In genomic region chr8:90936840-90937239, GRCm38 (mm10) we compare ENCODE assay signal across 8 mouse cellular contexts.
DNase-seq lines count a peak whose midpoint lies in the region; ATAC-seq and TF ChIP-seq lines count a peak whose summit lies in the region.

No protein-coding gene starts in this region.

- 0 out of 2 replicates have a peak, but pooled peaks cover 3% of the 10 kb centered on the region for H3K4me1 ChIP-seq in limb, embryonic 14.5 days (ENCODE audit: control insufficient read depth, insufficient read depth, low read length)
- H3K4me1 ChIP-seq in limb, embryonic 10.5 days: peaks cover 4% of the 10 kb centered on the region
- peaks cover 3% of the 10 kb centered on the region; the same call in 1 of the 2 replicates for H3K4me1 ChIP-seq in neural tube, embryonic 15.5 days

- no peak for ATAC-seq in limb, embryonic 14.5 days (ENCODE audit: low FRiP score, low read depth)
- no peak for ATAC-seq in neural tube, embryonic 15.5 days (ENCODE audit: low FRiP score)

- H3K9me3 ChIP-seq in limb, embryonic 14.5 days (ENCODE audit: control insufficient read depth, low read length): no peaks in the 10 kb centered on the region
- H3K9me3 ChIP-seq in limb, embryonic 10.5 days (replicated peaks): no peaks in the 10 kb centered on the region
- H3K9me3 ChIP-seq in neural tube, embryonic 15.5 days (replicated peaks): no peaks in the 10 kb centered on the region

- no peak for TF ChIP-seq POLR2A in limb, embryonic 14.5 days (IDR thresholded peaks at IDR 0.05; ENCODE audit: borderline replicate concordance, extremely low read depth, insufficient read depth, insufficient read length)

- no peak overlapping the region for H3K4me2 ChIP-seq in limb, embryonic 14.5 days (replicated peaks; ENCODE audit: low read depth, low read length, severe bottlenecking)
- H3K4me2 ChIP-seq in neural tube, embryonic 15.5 days: no peak overlapping the region

- intact Hi-C loops in heart, postnatal 14 days (cut with DNase I): loop anchor here (1.0 kb wide), 1 partner anchor 109 kb away; the partner anchor contains the start of gene Chd9

- peaks cover 20% of the 10 kb centered on the region for H3K36me3 ChIP-seq in limb, embryonic 14.5 days (ENCODE audit: control insufficient read depth, insufficient read depth, low read length)
- peaks cover 19% of the 10 kb centered on the region for H3K36me3 ChIP-seq in limb, embryonic 10.5 days
- peaks cover 18% of the 10 kb centered on the region for H3K36me3 ChIP-seq in neural tube, embryonic 15.5 days

- H3K27ac ChIP-seq in limb, embryonic 14.5 days (replicated peaks; ENCODE audit: low read depth, low read length): no peak overlapping the region
- no peak overlapping the region for H3K27ac ChIP-seq in limb, embryonic 10.5 days
- no peak overlapping the region for H3K27ac ChIP-seq in neural tube, embryonic 15.5 days (replicated peaks)

- H3K27me3 ChIP-seq in limb, embryonic 14.5 days (ENCODE audit: control insufficient read depth, insufficient read depth, low read length): no peaks in the 10 kb centered on the region
- H3K27me3 ChIP-seq in limb, embryonic 10.5 days (ENCODE audit: low read depth, poor library complexity, severe bottlenecking): no peaks in the 10 kb centered on the region
- H3K27me3 ChIP-seq in neural tube, embryonic 15.5 days (replicated peaks): no peaks in the 10 kb centered on the region

- 40% methylated on average over 1 of the region's 1 CpGs for WGBS in limb, embryonic 14.5 days
- WGBS in limb, embryonic 10.5 days: 53% methylated on average over 1 of the region's 1 CpGs
- 55% methylated on average over 1 of the region's 1 CpGs for WGBS in neural tube, embryonic 15.5 days

- no peak overlapping the region for H3K4me3 ChIP-seq in limb, embryonic 14.5 days (replicated peaks; ENCODE audit: low read length)
- H3K4me3 ChIP-seq in limb, embryonic 10.5 days: no peak overlapping the region
- no peak overlapping the region for H3K4me3 ChIP-seq in neural tube, embryonic 15.5 days (replicated peaks)

- H3K9ac ChIP-seq in limb, embryonic 14.5 days (ENCODE audit: low read depth, low read length, severe bottlenecking): no peak overlapping the region
- no peak overlapping the region for H3K9ac ChIP-seq in neural tube, embryonic 15.5 days (replicated peaks)

- DNase-seq in adrenal gland, adult 2 months: peak; percentile 23
- no peak for DNase-seq in adrenal gland, adult 18-20 months (ENCODE audit: low spot score in 2 of 2)
- peak; percentile 9 for DNase-seq in limb, embryonic 14.5 days (ENCODE audit: low spot score)
- no peak for DNase-seq in limb, embryonic 10.5 days (ENCODE audit: low spot score)
- peak; percentile 16 for DNase-seq in WW6 (ENCODE audit: low read depth, low spot score)
- DNase-seq in lung, postnatal 25 days (ENCODE audit: low spot score): peak; percentile 54
- no peak for DNase-seq in heart, postnatal 14 days

Comparison
In these comparisons a context has a peak if more than half of its experiments do, and no peak if none do; other contexts are left out.
1. DNase-seq: peak in adrenal gland, adult 2 months (single experiment), limb, embryonic 14.5 days (single experiment), WW6 (single experiment) and lung, postnatal 25 days (single experiment); none in adrenal gland, adult 18-20 months (0 of 2), limb, embryonic 10.5 days (single experiment) and heart, postnatal 14 days (0 of 2).